Mouse (Mus musculus) thymus, adult 2 months (tissue): ENCODE results near the gene Bag2. TPM values are rescaled to one million over a fixed set of nuclear protein-coding genes. Genes with fewer than 3 reads are reported as not detected.

Source experiments
- DNase-seq: peaks from one replicate; pipeline ENCODE4 v3.0.0; 2021
- H3K27ac ChIP-seq: fragments of 200-500 bp; 2 replicates; pipeline ENCODE4 v1.5.1; 2012; ENCODE audit warnings: low read length, control low read depth; ENCODE audit not compliant: control insufficient read depth, insufficient read depth
- H3K27me3 ChIP-seq: fragments of 200-500 bp; 2 replicates; pipeline ENCODE4 v1.6.1; 2012; ENCODE audit warnings: mild to moderate bottlenecking, low read length, moderate library complexity, mixed read lengths; ENCODE audit not compliant: control insufficient read depth, insufficient read depth
- H3K36me3 ChIP-seq: fragments of 200-500 bp; 2 replicates; pipeline ENCODE4 v1.6.1; 2012; ENCODE audit warnings: mild to moderate bottlenecking, low read length, moderate library complexity; ENCODE audit not compliant: control insufficient read depth, insufficient read depth
- H3K4me1 ChIP-seq: fragments of 200-500 bp; replicated peaks from 2 replicates; pipeline ENCODE4 v1.6.1; 2012; ENCODE audit warnings: low read length; ENCODE audit not compliant: control insufficient read depth, insufficient read depth
- H3K4me3 ChIP-seq: fragments of 200-500 bp; 2 replicates; pipeline ENCODE4 v1.5.1; 2012; ENCODE audit warnings: mild to moderate bottlenecking, low read length, control low read depth, moderate library complexity; ENCODE audit not compliant: control insufficient read depth, insufficient read depth
- CTCF ChIP-seq: fragments of 200-500 bp; IDR thresholded peaks from 2 replicates; pipeline ENCODE4 v1.5.1; 2012; ENCODE audit warnings: mild to moderate bottlenecking, control low read depth, low read length, moderate library complexity, borderline replicate concordance; ENCODE audit not compliant: control insufficient read depth, poor library complexity, insufficient read depth; ENCODE audit errors: extremely low read depth
- POLR2A ChIP-seq: fragments of 200-500 bp; IDR thresholded peaks from 2 replicates; pipeline ENCODE4 v1.6.1; 2012; ENCODE audit warnings: mild to moderate bottlenecking, low read length, control low read depth, moderate library complexity; ENCODE audit not compliant: control insufficient read depth, poor library complexity, insufficient read depth; ENCODE audit errors: extremely low read depth
- WGBS: fragments of 180-500 bp; shearing (Covaris S2); methylation state at CpG from one replicate; pipeline ENCODE4 v1.1.7; 2018; 5-methylcytosine and 5-hydroxymethylcytosine counted together
- polyA plus RNA-seq: library from polyadenylated mRNA; depleted of rRNA; stranded (reverse); fragments of >200 nt; gene quantifications from 2 replicates; pipeline ENCODE4 v1.2.3, GENCODE M21; 2012

Gene Bag2
- polyA plus RNA-seq, 1 experiment: 13.7 TPM

GRCm38 (mm10) chr1:33758488-33758887, 893 bp upstream of the Bag2 start:
- WGBS: 26% methylated on average over 4 of the region's 4 CpGs
- DNase-seq: no peak

GRCm38 (mm10) chr1:33757033-33757413, 572 bp downstream of the Bag2 start:
- WGBS: under 1% methylated on average over 14 of the region's 14 CpGs
- Histone ChIP-seq H3K36me3 (no peaks in the 10 kb centered on the region), H3K27me3 (no peaks in the 10 kb centered on the region), H3K4me1 (peaks cover 13% of the 10 kb centered on the region; the same call in 1 of the 2 replicates), H3K27ac (no peak overlapping the region), H3K4me3 (peak overlapping the region; percentile 97)
- TF ChIP-seq CTCF: no peak
- TF ChIP-seq POLR2A: no peak
- DNase-seq: peak; percentile 14

More at GRCm38 (mm10) chr1:33758488-33758887, 893 bp upstream of the Bag2 start:
- Histone ChIP-seq H3K4me1 (peaks cover 13% of the 10 kb centered on the region; the same call in 1 of the 2 replicates), H3K36me3 (no peaks in the 10 kb centered on the region), H3K4me3 (no peak overlapping the region), H3K27me3 (no peaks in the 10 kb centered on the region), H3K27ac (no peak overlapping the region)
- TF ChIP-seq CTCF (no peak), POLR2A (no peak)

- Histone ChIP-seq H3K4me3 (0 out of 2 replicates have a peak overlapping the region, but pooled peaks have one; percentile 97), H3K27ac (no peak overlapping the region), H3K36me3 (no peaks in the 10 kb centered on the region), H3K27me3 (no peaks in the 10 kb centered on the region), H3K4me1 (peaks cover 13% of the 10 kb centered on the region; the same call in 1 of the 2 replicates)
- DNase-seq: no peak
- TF ChIP-seq POLR2A (no peak), CTCF (no peak)
- WGBS: 33% methylated on average over 18 of the region's 18 CpGs
Observed at GRCm38 (mm10) chr1:33756258-33757032, 1.1 kb downstream of the Bag2 start.

GRCm38 (mm10) chr1:33755799-33756198, 1.8 kb downstream of the Bag2 start:
- Histone ChIP-seq H3K27me3 (no peaks in the 10 kb centered on the region), H3K4me1 (peaks cover 13% of the 10 kb centered on the region; the same call in 1 of the 2 replicates), H3K4me3 (no peak overlapping the region), H3K36me3 (no peaks in the 10 kb centered on the region), H3K27ac (no peak overlapping the region)
- WGBS: 95% methylated on average over 7 of the region's 7 CpGs
- no peak for DNase-seq
- TF ChIP-seq POLR2A: no peak
- TF ChIP-seq CTCF: no peak

- TF ChIP-seq CTCF: no peak
- no peak for TF ChIP-seq POLR2A
- Histone ChIP-seq H3K36me3 (no peaks in the 10 kb centered on the region), H3K27ac (no peak overlapping the region), H3K4me3 (no peak overlapping the region), H3K27me3 (no peaks in the 10 kb centered on the region), H3K4me1 (peaks cover 13% of the 10 kb centered on the region; the same call in 1 of the 2 replicates)
- 96% methylated on average over 21 of the region's 21 CpGs for WGBS
- no peak for DNase-seq
Observed at GRCm38 (mm10) chr1:33754965-33755735, 2.4 kb downstream of the Bag2 start.

GRCm38 (mm10) chr1:33754089-33754488, 3.5 kb downstream of the Bag2 start:
- Histone ChIP-seq H3K27ac (no peak overlapping the region), H3K36me3 (no peaks in the 10 kb centered on the region), H3K4me3 (no peak overlapping the region), H3K27me3 (no peaks in the 10 kb centered on the region), H3K4me1 (peaks cover 13% of the 10 kb centered on the region; the same call in 1 of the 2 replicates)
- no peak for DNase-seq
- TF ChIP-seq CTCF (no peak), POLR2A (no peak)
- WGBS: 97% methylated on average over 17 of the region's 17 CpGs
